Comparison of ENCODE assay signal across 31 mouse cellular contexts in the genomic region with DNA sequence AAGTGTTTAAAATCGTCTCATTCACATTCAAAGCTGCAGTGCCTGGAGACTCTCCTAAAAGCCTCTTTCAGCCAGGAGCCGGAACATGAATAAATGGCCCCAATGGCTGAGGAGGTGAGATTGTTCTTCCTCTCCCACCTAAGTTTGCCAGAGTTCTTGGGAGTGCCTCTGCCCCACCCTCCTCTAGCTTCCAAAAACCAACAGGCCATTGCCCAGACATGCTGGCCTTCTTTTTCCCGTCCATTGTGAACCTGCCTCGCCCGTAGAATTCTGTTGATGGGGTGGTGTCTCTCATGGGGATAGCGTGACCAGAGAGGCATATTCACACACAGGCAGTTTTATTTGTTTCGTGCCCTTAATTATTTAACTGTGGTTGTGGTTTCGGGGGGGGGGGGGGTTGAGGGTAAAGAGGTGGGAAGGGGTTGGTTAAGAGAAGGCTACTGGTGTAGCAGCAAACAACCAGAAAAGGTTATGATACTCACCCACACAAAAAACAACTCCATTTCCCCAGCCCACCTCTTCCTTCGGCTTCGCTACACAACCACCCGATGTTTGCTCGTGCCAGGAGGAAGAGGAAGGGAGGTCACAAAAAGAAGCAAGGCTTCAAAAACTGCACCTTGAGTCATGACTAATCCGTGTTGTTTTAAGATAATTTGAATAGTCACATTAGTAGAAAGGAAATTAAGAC. TPM values are rescaled to one million over a fixed set of nuclear protein-coding genes. Genes with fewer than 3 reads are reported as not detected.
DNase-seq lines count a peak whose midpoint lies in the region; ATAC-seq and TF ChIP-seq lines count a peak whose summit lies in the region.
"Had no signal": no experiment of that assay in that cellular context is flagged by ENCODE, and none has a peak within 500 bp of the region (broad histone marks: within the 10 kb centered on the region; RNA-seq: fewer than 3 reads in every experiment).

No protein-coding gene starts in this region.

- DNase-seq in urinary bladder, postnatal 14 days (ENCODE audit: low spot score), result peak; percentile 42
- DNase-seq in urinary bladder, adult 2 months (ENCODE audit: low spot score), result no peak
- peak; percentile 18 for DNase-seq in ES-CJ7 (ENCODE audit: low read depth, low spot score)
- no peak for DNase-seq in lung, adult 2 months
- DNase-seq in retina, postnatal 1 day, result no peak
- DNase-seq: adrenal gland, postnatal 10 days; B cell, adult 2 months; cerebellum, adult 18-20 months; cerebellum, postnatal 14 days; embryo, embryonic 11 days; gastrocnemius, postnatal 36 days; heart, postnatal 4 days; kidney, adult 9 months; kidney, postnatal 25 days; left cerebral cortex, postnatal 4 days; spleen, adult 18-20 months; thymus, adult 18-20 months had no signal

- no peak for TF ChIP-seq POLR2A in lung, adult 2 months (IDR thresholded peaks at IDR 0.05; ENCODE audit: borderline replicate concordance, extremely low read depth, low read depth, low read length)

- no peaks in the 10 kb centered on the region for H3K27me3 ChIP-seq in intestine, embryonic 16.5 days (replicated peaks; ENCODE audit: control insufficient read depth, insufficient read depth, low read length)
- H3K27me3 ChIP-seq: embryonic facial prominence, embryonic 13.5 days; forebrain, embryonic 12.5 days; heart, embryonic 15.5 days; intestine, embryonic 15.5 days; limb, embryonic 15.5 days; liver, embryonic 15.5 days had no signal

- no peak overlapping the region for H3K9ac ChIP-seq in intestine, embryonic 16.5 days (ENCODE audit: low read depth, low read length)
- H3K9ac ChIP-seq: embryonic facial prominence, embryonic 13.5 days; forebrain, embryonic 12.5 days; heart, embryonic 15.5 days; hindbrain, embryonic 14.5 days; intestine, embryonic 15.5 days; limb, embryonic 15.5 days; liver, embryonic 15.5 days had no signal

- TF ChIP-seq CTCF in lung, adult 2 months (IDR thresholded peaks at IDR 0.05; ENCODE audit: insufficient read depth, low read length), result no peak

- H3K4me3 ChIP-seq in lung, adult 2 months (replicated peaks; ENCODE audit: extremely low read depth, low read depth, low read length), result no peak overlapping the region
- H3K4me3 ChIP-seq in intestine, embryonic 16.5 days (ENCODE audit: low read length), result no peak overlapping the region
- H3K4me3 ChIP-seq: embryonic facial prominence, embryonic 13.5 days; erythroblast, embryonic 14.5 days; forebrain, embryonic 12.5 days; heart, embryonic 15.5 days; intestine, embryonic 15.5 days; layer of hippocampus, adult 2 months; limb, embryonic 15.5 days; liver, embryonic 15.5 days; myocyte had no signal

- H3K9me3 ChIP-seq in intestine, embryonic 16.5 days (ENCODE audit: control insufficient read depth, low read length), result no peaks in the 10 kb centered on the region
- H3K9me3 ChIP-seq: embryonic facial prominence, embryonic 13.5 days; forebrain, embryonic 12.5 days; heart, embryonic 15.5 days; intestine, embryonic 15.5 days; limb, embryonic 15.5 days; liver, embryonic 15.5 days had no signal

- H3K4me1 ChIP-seq in lung, adult 2 months (ENCODE audit: control insufficient read depth, insufficient read depth, low read length), result no peaks in the 10 kb centered on the region
- no peaks in the 10 kb centered on the region for H3K4me1 ChIP-seq in intestine, embryonic 16.5 days (ENCODE audit: control insufficient read depth, insufficient read depth, low read length)
- H3K4me1 ChIP-seq: embryonic facial prominence, embryonic 13.5 days; forebrain, embryonic 12.5 days; heart, embryonic 15.5 days; intestine, embryonic 15.5 days; liver, embryonic 15.5 days had no signal

- no peak overlapping the region for H3K4me2 ChIP-seq in intestine, embryonic 16.5 days (ENCODE audit: low read depth, low read length)
- H3K4me2 ChIP-seq: embryonic facial prominence, embryonic 13.5 days; forebrain, embryonic 12.5 days; heart, embryonic 15.5 days; hindbrain, embryonic 14.5 days; intestine, embryonic 15.5 days; limb, embryonic 15.5 days; liver, embryonic 15.5 days had no signal

- no peak overlapping the region for H3K27ac ChIP-seq in intestine, embryonic 16.5 days (ENCODE audit: low read length)
- H3K27ac ChIP-seq: embryonic facial prominence, embryonic 13.5 days; forebrain, embryonic 12.5 days; heart, embryonic 15.5 days; hindbrain, embryonic 14.5 days; intestine, embryonic 15.5 days; layer of hippocampus, adult 2 months; limb, embryonic 15.5 days; liver, embryonic 15.5 days; macrophage had no signal

- ATAC-seq in granulocyte monocyte progenitor cell, adult 5-6 weeks (replicated peaks; ENCODE audit: poor library complexity, severe bottlenecking), result 0 out of 2 replicates have a peak, but pooled peaks have one; percentile 13
- ATAC-seq in intestine, embryonic 16.5 days, result no peak
- ATAC-seq: intestine, embryonic 15.5 days; midbrain, embryonic 16.5 days had no signal

- H3K36me3 ChIP-seq in intestine, embryonic 16.5 days (ENCODE audit: control insufficient read depth, insufficient read depth, low read length), result no peaks in the 10 kb centered on the region
- H3K36me3 ChIP-seq: embryonic facial prominence, embryonic 13.5 days; forebrain, embryonic 12.5 days; heart, embryonic 15.5 days; intestine, embryonic 15.5 days; limb, embryonic 15.5 days; liver, embryonic 15.5 days had no signal

- 76% methylated on average over 13 of the region's 13 CpGs for WGBS in lung, adult 2 months
- WGBS in intestine, embryonic 16.5 days, result 84% methylated on average over 13 of the region's 13 CpGs

RNA-seq across cellular contexts. Expression of gene Nfkbiz, which starts 51.2 kb away (rescaled TPM):
- 10.3 and 10.8 TPM in 2 replicates for polyA plus RNA-seq in urinary bladder, adult 2 months (2012; rRNA removed)
- total RNA-seq in granulocyte monocyte progenitor cell, adult 5-6 weeks (2014; fragmentation: Nextera tagmentation), result 3.4 and 5.0 TPM in 2 replicates
- 16.2 and 16.4 TPM in 2 replicates for total RNA-seq in granulocyte monocyte progenitor cell, adult 5-6 weeks (2017)
- 13.4 and 15.3 TPM in 2 replicates for polyA plus RNA-seq in lung, adult 2 months (2012; rRNA removed)
- 8.8 and 10.2 TPM in 2 replicates for polyA plus RNA-seq in intestine, embryonic 16.5 days (2015; fragmentation: Nextera tagmentation; extraction: Ambion mirVana)

Comparison
In these comparisons a context has a peak if more than half of its experiments do, and no peak if none do; other contexts are left out.
1. DNase-seq: peak in urinary bladder, postnatal 14 days (single experiment) and ES-CJ7 (single experiment); none in urinary bladder, adult 2 months (single experiment), lung, adult 2 months (single experiment) and retina, postnatal 1 day (single experiment).